Mouse (Mus musculus): ENCODE data around the gene Chst5. TPM values are rescaled to one million over a fixed set of nuclear protein-coding genes. Genes with fewer than 3 reads are reported as not detected.

Chst5 gene
- total and polyA plus RNA-seq, 2 experiments from 2014 or later: 2.9 to 3.4 TPM

- no peak overlapping the region for H3K27ac ChIP-seq (ENCODE audit: low read depth, low read length)
- TF ChIP-seq CTCF (IDR thresholded peaks at IDR 0.05): no peak
- DNase-seq (ENCODE audit: low spot score) (no peak), ATAC-seq (ENCODE audit: low FRiP score) (no peak)
- H3K9ac ChIP-seq (replicated peaks; ENCODE audit: low read length, poor library complexity, severe bottlenecking): no peak overlapping the region
- H3K4me2 ChIP-seq (ENCODE audit: low read depth, low read length, poor library complexity, severe bottlenecking): no peak overlapping the region
- WGBS: 82% methylated on average over 3 of the region's 3 CpGs
- H3K27me3 ChIP-seq (ENCODE audit: insufficient read depth, low read length): no peaks in the 10 kb centered on the region
- H3K36me3 ChIP-seq (ENCODE audit: insufficient read depth, low read length): no peaks in the 10 kb centered on the region
- H3K4me1 ChIP-seq (ENCODE audit: insufficient read depth, low read length): no peaks in the 10 kb centered on the region
- no peaks in the 10 kb centered on the region for H3K9me3 ChIP-seq (ENCODE audit: low read length)
- H3K4me3 ChIP-seq (ENCODE audit: low read depth, low read length): no peak overlapping the region
Measured at GRCm38 (mm10) chr8:111871278-111871677, 39.0 kb downstream of the Chst5 start.

- Histone ChIP-seq H3K9ac (replicated peaks; ENCODE audit: low read length, poor library complexity, severe bottlenecking) (no peak overlapping the region), H3K9me3 (ENCODE audit: low read length) (no peaks in the 10 kb centered on the region), H3K4me3 (ENCODE audit: low read depth, low read length) (no peak overlapping the region), H3K27me3 (ENCODE audit: insufficient read depth, low read length) (no peaks in the 10 kb centered on the region), H3K36me3 (ENCODE audit: insufficient read depth, low read length) (peaks cover under 1% of the 10 kb centered on the region; the same call in 1 of the 2 replicates), H3K27ac (ENCODE audit: low read depth, low read length) (no peak overlapping the region), H3K4me1 (ENCODE audit: insufficient read depth, low read length) (no peaks in the 10 kb centered on the region), H3K4me2 (ENCODE audit: low read depth, low read length, poor library complexity, severe bottlenecking) (no peak overlapping the region)
- ATAC-seq (ENCODE audit: low FRiP score): no peak
- WGBS: 95% methylated on average over 2 of the region's 3 CpGs
- no peak for TF ChIP-seq CTCF (IDR thresholded peaks at IDR 0.05)
- no peak for DNase-seq (ENCODE audit: low spot score)
Measured at GRCm38 (mm10) chr8:111870379-111870778, 39.9 kb downstream of the Chst5 start.

GRCm38 (mm10) chr8:111868664-111869063 lies 41.6 kb downstream of the Chst5 start:
- Histone ChIP-seq H3K9ac (replicated peaks; ENCODE audit: low read length, poor library complexity, severe bottlenecking) (no peak overlapping the region), H3K27me3 (ENCODE audit: insufficient read depth, low read length) (no peaks in the 10 kb centered on the region), H3K4me3 (ENCODE audit: low read depth, low read length) (no peak overlapping the region), H3K4me2 (ENCODE audit: low read depth, low read length, poor library complexity, severe bottlenecking) (no peak overlapping the region), H3K9me3 (ENCODE audit: low read length) (no peaks in the 10 kb centered on the region), H3K36me3 (ENCODE audit: insufficient read depth, low read length) (peaks cover 4% of the 10 kb centered on the region; the same call in 1 of the 2 replicates), H3K4me1 (ENCODE audit: insufficient read depth, low read length) (no peaks in the 10 kb centered on the region), H3K27ac (ENCODE audit: low read depth, low read length) (no peak overlapping the region)
- 50% methylated on average over 2 of the region's 2 CpGs for WGBS
- no peak for TF ChIP-seq CTCF (IDR thresholded peaks at IDR 0.05)
- ATAC-seq (ENCODE audit: low FRiP score) (no peak), DNase-seq (ENCODE audit: low spot score) (no peak)

DNA sequence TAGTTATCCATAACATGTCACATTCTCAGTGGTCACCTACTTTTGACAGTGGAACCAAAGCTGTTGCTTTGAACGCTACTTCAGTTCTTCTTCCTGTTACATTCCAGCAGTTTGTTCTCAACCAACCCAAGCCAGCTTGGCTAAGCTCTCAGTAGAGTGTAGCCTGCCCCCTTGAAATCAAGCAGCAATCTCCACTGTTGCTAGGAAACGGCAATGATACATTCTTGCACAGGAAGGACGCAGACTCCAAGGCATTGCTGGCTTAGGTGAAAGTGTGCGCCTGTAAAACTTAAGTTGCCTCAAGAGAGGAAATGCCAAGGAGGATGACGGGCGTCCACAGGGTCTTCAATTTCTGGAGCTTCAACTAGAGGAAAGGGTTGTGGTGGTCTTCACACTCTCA lies 44.4 kb downstream of the Chst5 start:
- WGBS: 87% methylated on average over 6 of the region's 6 CpGs
- no peak for ATAC-seq (ENCODE audit: low FRiP score)
- TF ChIP-seq CTCF (IDR thresholded peaks at IDR 0.05): no peak

DNA sequence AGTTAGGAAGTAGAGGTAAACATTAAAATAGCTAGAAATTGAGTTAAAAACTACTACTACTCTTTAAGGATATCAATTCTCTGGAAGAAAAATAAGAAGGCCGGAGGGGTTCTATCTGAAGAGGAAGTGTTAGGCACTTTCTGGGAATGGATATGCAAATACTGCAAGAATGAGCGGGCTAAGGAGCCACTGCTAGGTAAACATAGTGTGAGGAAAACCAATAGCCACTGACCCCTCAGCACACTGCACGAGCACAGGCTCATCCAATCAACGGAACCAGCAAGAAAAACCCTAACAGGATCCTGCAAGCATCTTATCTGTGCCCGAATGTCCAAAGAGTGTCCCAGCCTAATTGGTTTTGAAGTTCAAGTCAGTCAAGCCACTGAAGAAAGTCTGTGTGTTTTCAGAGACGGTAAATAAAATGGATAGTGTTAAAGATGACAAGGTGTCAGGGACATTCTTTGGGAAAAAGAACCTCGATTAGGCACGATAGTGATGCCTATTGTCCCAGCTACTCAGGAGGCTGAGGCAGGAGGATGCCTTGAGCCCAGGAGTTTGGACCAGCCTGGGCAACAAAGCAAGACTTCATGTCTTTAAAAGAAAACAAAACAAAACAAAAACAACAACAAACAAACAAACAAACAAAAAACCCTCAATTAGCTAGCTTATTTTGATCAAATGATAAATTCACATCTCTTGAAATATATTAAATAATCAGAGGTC lies 45.0 kb downstream of the Chst5 start:
- no peaks in the 10 kb centered on the region for H3K9me3 ChIP-seq (ENCODE audit: low read length)
- H3K27me3 ChIP-seq (ENCODE audit: insufficient read depth, low read length): no peaks in the 10 kb centered on the region
- peaks cover 4% of the 10 kb centered on the region; the same call in 1 of the 2 replicates for H3K36me3 ChIP-seq (ENCODE audit: insufficient read depth, low read length)
- 95% methylated on average over 8 of the region's 8 CpGs for WGBS
- no peaks in the 10 kb centered on the region for H3K4me1 ChIP-seq (ENCODE audit: insufficient read depth, low read length)
- H3K4me3 ChIP-seq (ENCODE audit: low read depth, low read length): no peak overlapping the region
- H3K27ac ChIP-seq (ENCODE audit: low read depth, low read length): no peak overlapping the region
- ATAC-seq (ENCODE audit: low FRiP score) (no peak), DNase-seq (ENCODE audit: low spot score) (no peak)
- no peak overlapping the region for H3K9ac ChIP-seq (replicated peaks; ENCODE audit: low read length, poor library complexity, severe bottlenecking)
- H3K4me2 ChIP-seq (ENCODE audit: low read depth, low read length, poor library complexity, severe bottlenecking): no peak overlapping the region
- TF ChIP-seq CTCF (IDR thresholded peaks at IDR 0.05): no peak

More for the DNA sequence above, 44.4 kb downstream of the Chst5 start:
- DNase-seq (ENCODE audit: low spot score): no peak
- Histone ChIP-seq H3K4me1 (ENCODE audit: insufficient read depth, low read length) (no peaks in the 10 kb centered on the region), H3K27ac (ENCODE audit: low read depth, low read length) (no peak overlapping the region), H3K4me2 (ENCODE audit: low read depth, low read length, poor library complexity, severe bottlenecking) (no peak overlapping the region), H3K9ac (replicated peaks; ENCODE audit: low read length, poor library complexity, severe bottlenecking) (no peak overlapping the region), H3K9me3 (ENCODE audit: low read length) (no peaks in the 10 kb centered on the region), H3K4me3 (ENCODE audit: low read depth, low read length) (no peak overlapping the region), H3K27me3 (ENCODE audit: insufficient read depth, low read length) (no peaks in the 10 kb centered on the region), H3K36me3 (ENCODE audit: insufficient read depth, low read length) (peaks cover 4% of the 10 kb centered on the region; the same call in 1 of the 2 replicates)

DNA sequence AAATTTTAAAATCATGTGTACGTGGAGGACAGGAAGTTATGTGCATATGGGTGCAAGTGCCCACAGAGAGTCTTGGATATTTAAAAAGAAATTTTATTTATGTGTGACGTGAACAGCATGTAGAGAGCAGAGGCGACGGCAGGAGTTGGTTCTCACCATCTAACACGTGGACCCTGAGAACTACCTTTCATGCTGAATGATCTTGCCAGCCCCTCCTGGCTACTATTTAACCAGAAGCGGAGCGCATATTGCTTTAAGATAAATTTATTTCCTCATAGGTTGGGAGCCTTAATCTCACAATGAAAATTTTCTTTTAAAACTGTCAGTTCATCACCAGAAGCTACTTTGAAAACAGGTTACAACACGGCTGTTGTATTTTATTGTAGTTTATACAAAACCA lies 45.6 kb downstream of the Chst5 start:
- no peak overlapping the region for H3K27ac ChIP-seq (ENCODE audit: low read depth, low read length)
- H3K27me3 ChIP-seq (ENCODE audit: insufficient read depth, low read length): no peaks in the 10 kb centered on the region
- H3K4me1 ChIP-seq (ENCODE audit: insufficient read depth, low read length): no peaks in the 10 kb centered on the region
- H3K4me2 ChIP-seq (ENCODE audit: low read depth, low read length, poor library complexity, severe bottlenecking): no peak overlapping the region
- no peak overlapping the region for H3K4me3 ChIP-seq (ENCODE audit: low read depth, low read length)
- ATAC-seq (ENCODE audit: low FRiP score) (no peak), DNase-seq (ENCODE audit: low spot score) (no peak)
- 95% methylated on average over 8 of the region's 8 CpGs for WGBS
- no peak for TF ChIP-seq CTCF (IDR thresholded peaks at IDR 0.05)
- peaks cover 4% of the 10 kb centered on the region; the same call in 1 of the 2 replicates for H3K36me3 ChIP-seq (ENCODE audit: insufficient read depth, low read length)
- no peak overlapping the region for H3K9ac ChIP-seq (replicated peaks; ENCODE audit: low read length, poor library complexity, severe bottlenecking)
- no peaks in the 10 kb centered on the region for H3K9me3 ChIP-seq (ENCODE audit: low read length)

Data from midbrain, postnatal 0 days (tissue).